Mouse (Mus musculus) kidney, embryonic 14.5 days (tissue): Measurements from ENCODE around the gene Wnt10b. TPM values are rescaled to one million over a fixed set of nuclear protein-coding genes. Genes with fewer than 3 reads are reported as not detected.

ENCODE experiments used
- ATAC-seq: fragments of 200-750 bp; cut with Nextera tagmentation; 2 replicates; pipeline ENCODE4 v1.8.0; 2017; ENCODE audit warnings: moderate number of reproducible peaks, mild to moderate bottlenecking, moderate TSS enrichment, moderate library complexity; ENCODE audit not compliant: low FRiP score, low TSS enrichment
- H3K27ac ChIP-seq: fragments of 300-500 bp; sonication (generic); 2 replicates; pipeline ENCODE4 v1.5.1; 2014; ENCODE audit warnings: low read depth, mild to moderate bottlenecking, low read length, moderate library complexity, mixed read lengths
- H3K27me3 ChIP-seq: fragments of 300-500 bp; sonication (generic); 2 replicates; pipeline ENCODE4 v1.6.1; 2014; ENCODE audit warnings: mild to moderate bottlenecking, low read length; ENCODE audit not compliant: control insufficient read depth, insufficient read depth
- H3K36me3 ChIP-seq: fragments of 300-500 bp; sonication (generic); 2 replicates; pipeline ENCODE4 v1.6.1; 2014; ENCODE audit warnings: low read length, mixed read lengths; ENCODE audit not compliant: control insufficient read depth, insufficient read depth
- H3K4me1 ChIP-seq: fragments of 300-500 bp; sonication (generic); 2 replicates; pipeline ENCODE4 v1.6.1; 2014; ENCODE audit warnings: low read length, mixed read lengths; ENCODE audit not compliant: control insufficient read depth, insufficient read depth
- H3K4me2 ChIP-seq: fragments of 300-500 bp; sonication (generic); replicated peaks from 2 replicates; pipeline ENCODE4 v1.6.1; 2014; ENCODE audit warnings: low read depth, mild to moderate bottlenecking, low read length
- H3K4me3 ChIP-seq: fragments of 300-500 bp; sonication (generic); 2 replicates; pipeline ENCODE4 v1.5.1; 2014; ENCODE audit warnings: mild to moderate bottlenecking, low read length
- H3K9ac ChIP-seq: fragments of 300-500 bp; sonication (generic); 2 replicates; pipeline ENCODE4 v1.6.1; 2014; ENCODE audit warnings: low read depth, mild to moderate bottlenecking, low read length, moderate library complexity
- H3K9me3 ChIP-seq: fragments of 300-500 bp; sonication (generic); 2 replicates; pipeline ENCODE4 v1.6.1; 2016; ENCODE audit warnings: low read length; ENCODE audit not compliant: control insufficient read depth
- WGBS: fragments of 180-500 bp; shearing (Covaris S2); extraction: QIAGEN DNeasy Blood & Tissue Kit; methylation state at CpG from one replicate; pipeline ENCODE4 v1.1.7; 2014; 5-methylcytosine and 5-hydroxymethylcytosine counted together
- polyA plus RNA-seq: library from polyadenylated mRNA; unstranded; fragments of >200 nt; fragmentation: Nextera tagmentation; extraction: Ambion mirVana; gene quantifications from 2 replicates; pipeline ENCODE4 v1.2.1, GENCODE M21; 2014

Wnt10b gene
- polyA plus RNA-seq, 1 experiment from 2014 or later = not detected

GRCm38 (mm10) chr15:98799396-98799795 is 21.4 kb upstream of the Wnt10b start:
- 10% methylated on average over 12 of the region's 12 CpGs for WGBS
- peak; percentile 70; the same call in 1 of the 2 replicates for ATAC-seq
- H3K27me3 ChIP-seq = peaks cover 99% of the 10 kb centered on the region

DNA sequence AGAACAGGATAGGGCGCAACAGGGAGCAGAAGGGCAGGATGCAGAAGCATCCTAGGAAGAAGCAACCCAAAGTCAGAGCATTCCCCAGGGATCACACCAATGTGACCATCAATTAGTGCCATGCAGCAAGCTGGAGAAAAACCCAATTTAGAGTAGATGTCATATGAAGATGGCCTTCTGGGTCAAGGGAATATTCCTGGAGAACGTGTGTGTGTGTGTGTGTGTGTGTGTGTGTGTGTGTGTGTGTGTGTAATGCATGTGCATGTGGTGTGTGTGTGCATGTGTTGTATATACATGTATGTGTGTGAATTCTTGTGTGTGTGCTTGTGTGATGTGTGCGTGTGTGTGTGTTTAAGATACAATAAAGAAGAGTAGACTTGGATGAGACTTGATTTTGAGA is 21.0 kb upstream of the Wnt10b start:
- Histone ChIP-seq H3K27ac (no peak overlapping the region), H3K9ac (no peak overlapping the region), H3K4me1 (peaks cover 12% of the 10 kb centered on the region), H3K4me2 (no peak overlapping the region), H3K36me3 (no peaks in the 10 kb centered on the region), H3K4me3 (no peak overlapping the region), H3K9me3 (no peaks in the 10 kb centered on the region), H3K27me3 (peaks cover 99% of the 10 kb centered on the region)
- no peak for ATAC-seq
- 49% methylated on average over 3 of the region's 3 CpGs for WGBS

More at GRCm38 (mm10) chr15:98799396-98799795, 21.4 kb upstream of the Wnt10b start:
- Histone ChIP-seq H3K27ac (no peak overlapping the region), H3K4me2 (no peak overlapping the region), H3K36me3 (no peaks in the 10 kb centered on the region), H3K9ac (no peak overlapping the region), H3K4me1 (peaks cover 12% of the 10 kb centered on the region), H3K4me3 (no peak overlapping the region), H3K9me3 (no peaks in the 10 kb centered on the region)

DNA sequence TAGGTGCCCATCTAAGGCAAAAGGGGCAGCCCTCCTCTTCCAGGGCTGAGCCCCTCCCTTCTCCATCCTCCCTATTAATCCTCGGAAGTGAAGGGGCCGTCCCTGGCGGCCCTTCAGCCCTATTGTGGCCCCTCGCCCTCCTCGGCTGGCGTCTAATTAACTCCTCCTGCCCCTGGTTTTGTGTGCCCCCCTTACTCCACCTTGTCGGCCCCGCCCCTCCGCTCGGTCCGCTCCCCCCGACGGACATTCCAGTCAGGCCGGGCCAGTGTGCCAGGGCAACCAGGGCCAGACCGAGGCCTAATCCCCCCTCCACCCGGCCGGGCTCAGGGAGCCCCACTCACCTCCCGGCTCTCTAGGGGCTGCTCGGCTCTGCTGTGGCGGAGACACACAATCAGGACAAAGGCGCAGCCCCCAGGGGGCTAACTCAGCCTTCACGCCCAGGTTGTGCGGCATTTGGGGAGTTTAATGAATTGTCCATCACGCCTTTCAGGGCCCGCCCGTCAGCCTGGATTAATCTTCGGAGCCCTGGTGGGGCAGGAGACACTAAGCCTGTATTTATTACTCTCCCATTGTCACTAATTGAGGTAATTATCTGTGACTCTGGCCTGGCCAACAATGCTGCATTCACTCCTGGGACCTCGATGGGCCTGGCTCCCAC is 20.0 kb upstream of the Wnt10b start:
- WGBS = under 1% methylated on average over 28 of the region's 28 CpGs
- no peak overlapping the region for H3K27ac ChIP-seq
- no peak overlapping the region for H3K4me3 ChIP-seq

DNA sequence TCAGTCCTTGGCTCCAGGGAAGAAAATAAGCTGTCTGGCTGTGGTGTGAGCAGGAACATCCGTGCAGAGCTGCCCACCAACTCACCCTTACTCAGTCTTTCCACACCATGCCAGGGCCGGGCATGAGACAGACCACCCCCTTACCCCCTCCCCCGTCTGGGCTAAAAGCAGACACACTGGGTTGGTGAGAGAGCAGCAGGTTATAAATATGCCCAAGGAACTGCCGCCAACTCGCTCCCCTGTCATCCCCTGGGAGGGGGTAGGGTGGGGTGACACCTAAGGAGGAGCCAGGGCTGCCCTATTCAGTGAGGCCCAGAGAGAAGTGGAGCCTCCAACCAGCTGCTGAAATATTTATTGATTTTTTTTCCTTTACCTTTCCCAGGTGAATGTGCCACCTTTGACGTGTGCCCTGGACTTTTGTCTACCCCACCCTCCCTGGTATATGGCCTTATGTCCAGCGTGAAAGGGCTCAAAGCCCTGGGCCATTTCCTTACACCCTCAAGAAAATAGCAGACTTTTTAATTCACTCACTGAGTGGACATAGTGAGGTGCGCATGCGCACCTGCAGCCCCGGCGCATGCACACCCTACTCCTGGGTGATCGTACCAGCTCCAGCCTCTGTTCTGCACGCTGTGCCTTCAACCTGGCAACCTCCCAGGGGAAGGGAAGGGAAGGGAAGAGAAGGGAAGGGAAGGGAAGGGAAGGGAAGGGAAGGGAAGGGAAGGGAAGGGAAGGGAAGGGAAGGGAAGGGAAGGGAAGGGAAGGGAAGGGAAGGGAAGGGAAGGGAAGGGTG is 19.0 kb upstream of the Wnt10b start:
- Histone ChIP-seq H3K4me2 (no peak overlapping the region), H3K4me1 (peaks cover 15% of the 10 kb centered on the region; the same call in 1 of the 2 replicates), H3K9me3 (no peaks in the 10 kb centered on the region), H3K27ac (no peak overlapping the region), H3K27me3 (peaks cover 99% of the 10 kb centered on the region), H3K9ac (no peak overlapping the region), H3K4me3 (no peak overlapping the region), H3K36me3 (no peaks in the 10 kb centered on the region)
- 0 out of 2 replicates have a peak, but pooled peaks have one; percentile 33 for ATAC-seq
- WGBS = 8% methylated on average over 13 of the region's 13 CpGs

More for the DNA sequence above, 20.0 kb upstream of the Wnt10b start:
- H3K4me2 ChIP-seq = no peak overlapping the region
- no peak for ATAC-seq
- H3K9me3 ChIP-seq = no peaks in the 10 kb centered on the region
- peaks cover 99% of the 10 kb centered on the region for H3K27me3 ChIP-seq
- H3K9ac ChIP-seq = no peak overlapping the region
- H3K36me3 ChIP-seq = no peaks in the 10 kb centered on the region
- peaks cover 8% of the 10 kb centered on the region; the same call in 1 of the 2 replicates for H3K4me1 ChIP-seq

GRCm38 (mm10) chr15:98793141-98793698 is 15.3 kb upstream of the Wnt10b start:
- no peak overlapping the region for H3K9ac ChIP-seq
- no peaks in the 10 kb centered on the region for H3K9me3 ChIP-seq
- 2% methylated on average over 13 of the region's 13 CpGs for WGBS
- ATAC-seq = no peak
- H3K4me1 ChIP-seq = peaks cover 19% of the 10 kb centered on the region; the same call in 1 of the 2 replicates
- no peak overlapping the region for H3K27ac ChIP-seq
- no peak overlapping the region for H3K4me2 ChIP-seq
- H3K27me3 ChIP-seq = peaks cover 99% of the 10 kb centered on the region
- peak overlapping the region; percentile 21 for H3K4me3 ChIP-seq
- H3K36me3 ChIP-seq = no peaks in the 10 kb centered on the region

GRCm38 (mm10) chr15:98792233-98793020 is 14.5 kb upstream of the Wnt10b start:
- Histone ChIP-seq H3K4me1 (peaks cover 14% of the 10 kb centered on the region; the same call in 1 of the 2 replicates), H3K27me3 (peaks cover 97% of the 10 kb centered on the region), H3K4me2 (peak overlapping the region; percentile 31), H3K9ac (no peak overlapping the region), H3K36me3 (no peaks in the 10 kb centered on the region), H3K27ac (no peak overlapping the region), H3K4me3 (peak overlapping the region; percentile 21), H3K9me3 (no peaks in the 10 kb centered on the region)
- WGBS = 2% methylated on average over 74 of the region's 75 CpGs
- ATAC-seq = no peak

DNA sequence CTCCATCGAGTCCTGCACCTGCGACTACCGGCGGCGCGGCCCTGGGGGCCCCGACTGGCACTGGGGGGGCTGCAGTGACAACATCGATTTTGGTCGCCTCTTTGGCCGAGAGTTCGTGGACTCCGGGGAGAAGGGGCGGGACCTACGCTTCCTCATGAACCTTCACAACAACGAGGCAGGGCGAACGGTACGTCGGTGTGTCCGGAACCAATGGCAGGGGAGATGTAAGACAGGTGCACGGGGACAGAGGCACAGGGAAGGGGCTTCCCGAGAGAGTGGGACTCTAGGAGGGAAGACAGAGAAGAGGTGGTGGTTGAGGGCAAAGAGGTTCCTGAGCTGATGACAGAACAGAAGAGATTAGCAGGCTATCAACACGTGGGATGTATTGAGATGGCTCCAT is 13.8 kb upstream of the Wnt10b start:
- Histone ChIP-seq H3K4me2 (no peak overlapping the region), H3K9ac (no peak overlapping the region), H3K27ac (no peak overlapping the region), H3K4me3 (0 out of 2 replicates have a peak overlapping the region, but pooled peaks have one; percentile 17), H3K9me3 (no peaks in the 10 kb centered on the region), H3K36me3 (no peaks in the 10 kb centered on the region), H3K27me3 (peaks cover 90% of the 10 kb centered on the region), H3K4me1 (peaks cover 14% of the 10 kb centered on the region; the same call in 1 of the 2 replicates)
- WGBS = 2% methylated on average over 23 of the region's 23 CpGs
- no peak for ATAC-seq

DNA sequence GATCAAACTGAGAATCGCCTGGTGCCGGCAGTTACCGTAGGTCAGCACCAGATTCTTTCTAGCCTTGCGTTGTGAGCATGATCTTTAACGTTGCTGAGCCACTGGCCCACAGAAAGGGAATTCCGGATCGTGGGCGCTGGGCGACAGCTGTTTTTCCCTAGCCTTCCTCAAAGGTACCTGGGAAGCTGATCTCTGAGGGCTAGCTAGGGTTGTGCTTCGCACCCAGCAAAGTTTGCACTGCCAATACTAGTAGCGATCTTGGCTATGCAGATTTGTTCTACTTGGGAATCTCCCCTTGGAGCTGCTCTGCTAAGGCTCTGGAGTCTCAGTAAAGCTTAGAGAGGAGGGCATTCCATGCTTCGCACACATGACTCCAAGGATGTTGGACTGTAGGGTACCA is 13.3 kb upstream of the Wnt10b start:
- no peak for ATAC-seq
- no peak overlapping the region for H3K27ac ChIP-seq
- no peaks in the 10 kb centered on the region for H3K9me3 ChIP-seq
- peak overlapping the region; percentile 17; the same call in 1 of the 2 replicates for H3K4me3 ChIP-seq
- peaks cover 14% of the 10 kb centered on the region; the same call in 1 of the 2 replicates for H3K4me1 ChIP-seq
- WGBS = under 1% methylated on average over 12 of the region's 12 CpGs
- peaks cover 85% of the 10 kb centered on the region for H3K27me3 ChIP-seq
- H3K9ac ChIP-seq = no peak overlapping the region
- no peak overlapping the region for H3K4me2 ChIP-seq
- H3K36me3 ChIP-seq = no peaks in the 10 kb centered on the region
